Mouse (Mus musculus) urinary bladder, postnatal 10 days (tissue): Measurements from ENCODE around the gene Lamb3.
A peak's percentile ranks its signal among the peaks of the same experiment; 100 is the strongest.

ENCODE experiments used
- DNase-seq: peaks from one replicate; pipeline ENCODE4 v3.0.0; 2022; ENCODE audit warnings: low spot score

Lamb3 gene

DNA sequence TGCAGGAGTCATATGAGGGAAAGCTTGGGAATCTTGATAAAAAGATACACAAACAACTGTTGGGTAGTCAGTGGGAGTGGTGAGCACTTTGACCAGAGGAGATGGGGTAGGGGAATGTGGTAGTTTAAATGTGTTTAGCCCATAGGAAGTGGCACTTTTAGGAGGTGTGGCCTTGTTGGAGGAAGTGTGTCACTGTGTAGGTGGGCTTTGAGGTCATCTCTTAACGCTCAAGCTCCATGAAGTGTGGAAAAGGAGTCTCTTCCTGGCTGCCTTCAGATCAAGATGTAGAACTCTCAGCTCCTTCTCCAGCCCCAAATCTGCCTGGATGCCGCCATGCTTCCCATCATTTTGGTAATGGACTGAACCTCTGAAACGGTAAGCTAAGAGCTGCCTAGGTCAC is at the start of gene Lamb3:
Lamb3 (plus strand) TSS at position 197 of the 400 bp plus-strand sequence.
- no peak for DNase-seq

DNA sequence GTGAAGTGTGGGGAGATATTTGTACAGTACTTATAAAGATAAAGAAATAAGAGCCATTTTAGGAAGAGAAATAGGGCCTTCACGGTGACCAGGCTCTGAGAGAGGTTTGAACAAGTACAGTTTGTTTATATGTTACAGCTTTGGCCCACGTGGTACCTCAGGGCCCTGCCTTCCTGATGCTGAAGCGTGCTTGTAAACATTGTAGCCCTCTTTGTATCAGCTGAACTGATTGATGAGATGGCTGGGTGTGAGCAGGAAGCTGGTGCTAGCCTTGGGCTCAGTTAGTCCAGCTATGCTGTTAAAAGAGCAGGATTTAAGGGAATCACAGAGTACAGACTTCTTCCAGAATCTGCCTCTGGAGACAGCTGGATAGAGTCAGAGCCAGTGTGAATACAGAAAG is 48.3 kb upstream of the Lamb3 start:
- no peak for DNase-seq

DNA sequence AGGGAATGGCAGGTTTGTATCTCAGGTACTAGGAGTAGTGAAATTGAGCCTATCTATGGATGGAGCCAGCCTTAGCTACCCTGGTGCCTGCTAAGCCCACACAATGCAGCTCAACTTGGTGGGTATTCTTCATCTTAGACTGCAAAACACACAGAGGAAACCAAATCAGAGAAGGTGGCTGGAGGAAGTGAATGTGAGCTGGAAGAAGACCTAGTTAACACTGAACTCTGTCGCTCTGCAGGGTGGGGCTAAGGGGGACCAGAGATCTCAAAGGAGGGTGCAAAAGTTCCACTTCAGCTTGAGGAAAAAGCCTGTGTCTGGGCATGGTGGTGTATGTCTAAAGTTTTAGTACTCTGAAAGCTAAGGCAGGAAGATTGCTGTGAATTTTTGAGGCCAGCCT is 47.9 kb upstream of the Lamb3 start:
- DNase-seq, result no peak

DNA sequence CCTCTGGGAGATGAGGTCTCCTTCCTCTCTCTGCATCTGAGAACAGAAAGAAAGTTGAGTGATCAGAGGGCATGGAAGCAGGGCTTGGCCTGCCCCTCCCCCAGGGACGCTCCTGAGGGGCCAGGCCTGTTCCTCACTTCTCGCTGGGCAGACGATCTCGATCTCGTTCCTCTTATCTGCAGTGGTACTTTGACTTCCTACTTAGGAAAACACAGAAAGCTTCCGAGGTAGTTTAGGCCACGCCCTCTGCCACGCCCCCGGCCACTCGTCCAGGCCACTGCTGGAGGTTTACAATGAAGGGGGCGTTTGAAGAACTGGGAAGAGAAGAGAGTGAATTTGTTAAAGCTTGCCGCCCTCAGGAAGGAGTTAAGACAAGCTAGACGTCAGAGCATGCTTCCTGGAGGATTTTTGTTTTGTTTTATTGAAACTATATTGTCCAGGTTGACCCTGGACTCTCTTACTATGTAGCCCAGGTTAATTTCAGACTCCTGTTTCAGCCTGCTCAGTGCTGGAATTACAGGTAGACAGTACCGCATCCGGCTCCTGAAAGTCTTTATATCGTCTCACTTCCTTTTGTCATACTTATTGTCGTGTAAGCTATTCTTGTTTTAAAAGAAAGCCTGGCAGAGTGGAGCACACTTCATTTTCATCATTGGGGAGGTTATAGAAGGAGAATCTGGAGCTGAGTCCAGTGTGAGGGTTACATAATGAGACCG is 47.0 kb upstream of the Lamb3 start:
- DNase-seq, result no peak

DNA sequence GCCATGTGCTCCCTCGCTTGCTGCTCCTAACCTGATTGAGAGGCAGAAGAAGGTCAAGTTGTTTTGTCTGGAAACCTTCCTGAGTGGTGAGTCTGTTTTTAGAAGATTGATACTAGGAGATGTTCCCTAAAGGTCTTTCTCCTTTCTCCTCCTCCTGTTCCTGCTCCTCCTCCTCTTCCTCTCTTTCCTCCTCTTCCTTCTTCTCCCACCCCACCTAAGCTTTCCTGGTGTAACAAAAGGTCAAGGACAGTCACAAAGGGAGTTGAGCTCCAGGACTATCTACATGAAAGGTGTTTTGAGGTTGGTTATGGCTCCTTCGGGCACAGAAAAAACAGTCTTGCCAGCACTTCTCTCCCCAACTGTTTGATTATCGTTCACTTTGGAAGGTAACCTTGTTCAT is 39.8 kb upstream of the Lamb3 start, which contains the start of gene A130010J15Rik:
A130010J15Rik (plus strand) TSS at position 301 of the 400 bp plus-strand sequence.
- DNase-seq, result no peak

GRCm38 (mm10) chr1:193169228-193169627 is 38.3 kb upstream of the Lamb3 start:
- DNase-seq, result no peak

GRCm38 (mm10) chr1:193169856-193170255 is 37.6 kb upstream of the Lamb3 start:
- no peak for DNase-seq

- peak; percentile 84 for DNase-seq
Observed at GRCm38 (mm10) chr1:193172991-193173809, 34.3 kb upstream of the Lamb3 start.

- DNase-seq, result no peak
Observed at GRCm38 (mm10) chr1:193173810-193174129, 33.7 kb upstream of the Lamb3 start.

GRCm38 (mm10) chr1:193174143-193174733 is 33.3 kb upstream of the Lamb3 start:
- DNase-seq, result no peak

DNA sequence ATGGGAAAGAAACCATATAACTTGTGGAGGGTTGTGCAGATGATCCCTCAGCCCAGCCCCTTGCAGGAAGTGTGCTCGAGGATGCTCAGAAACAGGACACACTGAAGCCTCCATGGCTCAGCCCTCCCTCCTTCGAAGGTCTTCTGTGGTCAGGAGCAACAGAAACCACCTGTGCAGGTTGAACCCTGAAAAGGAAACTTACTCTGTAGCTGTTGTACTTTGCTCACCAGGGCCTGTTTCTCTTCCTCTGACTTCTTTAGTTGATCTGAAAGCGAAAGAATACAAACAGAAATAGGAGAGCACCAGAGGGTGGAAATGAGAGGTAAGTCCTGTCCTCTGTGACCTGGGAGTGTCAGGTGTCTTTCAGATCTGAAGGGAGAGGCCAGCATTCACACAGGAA is 26.4 kb upstream of the Lamb3 start:
- DNase-seq, result no peak

- no peak for DNase-seq
Observed at GRCm38 (mm10) chr1:193188257-193188656, 19.2 kb upstream of the Lamb3 start.

GRCm38 (mm10) chr1:193189151-193189621 is 18.3 kb upstream of the Lamb3 start:
- DNase-seq, result no peak

- no peak for DNase-seq
Observed at GRCm38 (mm10) chr1:193189771-193190170, 17.7 kb upstream of the Lamb3 start.

GRCm38 (mm10) chr1:193191675-193192283 is 15.7 kb upstream of the Lamb3 start:
- no peak for DNase-seq

DNA sequence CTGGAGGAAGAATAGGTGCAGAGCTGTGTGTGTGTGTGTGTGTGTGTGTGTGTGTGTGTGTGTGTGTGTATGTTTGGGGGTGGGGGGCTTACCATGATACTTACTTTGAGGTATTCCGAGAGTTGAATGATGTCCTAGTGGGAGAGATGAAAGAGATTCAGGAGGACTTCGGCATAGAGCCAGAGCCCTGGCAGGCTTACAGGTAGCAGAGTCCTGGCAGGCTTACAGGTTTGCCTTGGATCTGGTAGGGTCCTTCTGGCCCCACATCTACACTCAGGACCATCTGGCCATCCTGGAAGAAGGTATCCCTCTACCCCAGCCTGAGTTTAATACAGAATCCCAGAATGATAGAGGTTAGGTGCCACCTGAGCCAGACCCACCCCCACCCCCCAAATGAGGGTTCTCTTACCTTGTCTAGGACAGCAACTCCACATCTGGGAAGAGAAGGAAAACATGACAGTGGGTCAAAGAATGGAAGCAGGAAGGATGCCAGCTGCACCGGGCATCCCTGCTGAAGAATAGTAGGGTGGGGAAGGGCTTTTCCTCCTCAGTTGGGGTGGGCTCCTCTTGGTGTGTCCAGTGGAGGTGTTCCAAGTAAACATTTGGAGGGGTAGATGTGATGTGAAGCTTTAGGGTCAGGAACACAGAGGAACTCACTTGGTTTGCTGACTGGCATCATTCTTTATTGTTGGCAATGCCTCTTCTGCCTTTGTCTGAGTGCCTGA is 12.9 kb upstream of the Lamb3 start:
- DNase-seq, result no peak

DNA sequence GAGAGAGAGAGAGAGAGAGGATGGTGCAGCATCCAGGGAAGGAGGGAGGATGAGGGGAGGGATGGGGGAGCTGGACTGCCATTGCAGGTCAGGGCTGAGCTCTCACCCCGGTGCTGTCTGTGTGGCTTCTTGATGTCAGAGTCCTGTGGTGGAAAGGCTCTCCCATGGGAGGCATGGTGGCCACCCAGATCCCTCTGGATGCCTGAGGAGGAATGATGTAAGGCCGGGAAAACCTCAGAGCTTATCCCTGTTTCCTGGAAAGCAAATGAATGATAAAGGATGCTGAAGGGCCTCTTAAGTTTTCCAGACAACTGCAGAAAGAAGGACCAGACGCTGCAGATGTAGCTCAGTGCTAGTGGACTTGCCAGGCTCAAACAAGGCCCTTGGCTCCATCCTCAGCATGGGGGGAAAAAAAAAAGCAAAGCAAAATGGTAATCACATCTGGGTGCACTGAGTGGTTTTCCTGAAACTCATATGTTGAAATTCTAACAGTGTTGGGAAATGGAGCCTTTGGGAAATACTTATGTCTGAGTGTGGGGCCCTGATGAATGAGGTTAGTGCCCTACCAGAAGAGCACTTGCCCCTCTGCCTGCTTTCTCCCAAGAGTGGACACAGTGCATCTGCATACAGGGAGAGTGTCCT is 12.2 kb upstream of the Lamb3 start:
- DNase-seq, result no peak

GRCm38 (mm10) chr1:193197494-193198205 is 9.8 kb upstream of the Lamb3 start:
- DNase-seq, result no peak

- DNase-seq, result no peak
Observed at GRCm38 (mm10) chr1:193198312-193198711, 9.2 kb upstream of the Lamb3 start.

DNA sequence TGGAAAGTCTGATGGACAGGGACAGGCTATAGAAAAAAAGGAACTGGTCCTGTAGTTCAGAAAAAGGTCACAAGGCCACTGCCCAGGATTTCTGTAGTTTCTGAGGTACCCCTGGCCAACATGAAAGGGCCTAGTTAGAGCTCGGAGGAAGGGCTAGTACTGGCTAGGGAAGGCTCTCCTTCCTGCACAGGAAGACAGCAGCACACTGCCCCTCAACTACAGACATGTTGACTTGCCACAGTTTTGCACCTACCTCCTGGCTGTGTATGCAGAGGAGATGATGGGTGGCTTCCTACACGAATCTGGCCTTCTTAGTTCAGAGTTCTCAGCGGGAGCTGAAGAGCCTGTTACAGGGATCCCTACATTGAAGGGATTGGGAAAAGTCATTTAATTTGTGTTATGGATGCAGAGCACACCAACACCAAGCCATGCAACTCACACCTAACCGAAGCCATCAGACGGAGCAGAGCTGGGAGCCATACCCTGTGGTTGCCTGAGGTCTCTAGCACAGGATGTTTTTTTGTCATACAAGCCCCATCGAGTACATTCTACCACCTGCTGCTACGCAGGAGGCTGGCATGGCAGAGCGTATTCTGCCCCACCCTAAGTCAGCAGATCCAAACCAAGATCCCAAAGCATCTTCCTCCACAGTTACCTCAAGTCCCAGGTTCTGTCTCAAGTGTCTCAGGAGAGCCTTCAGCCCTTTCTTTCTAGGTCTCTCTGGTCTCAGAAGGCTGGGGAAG is 6.7 kb upstream of the Lamb3 start:
- no peak for DNase-seq
